Mouse (Mus musculus): Measurements from ENCODE around the gene Noxa1.

- no peak for TF ChIP-seq CTCF (IDR thresholded peaks at IDR 0.05; ENCODE audit: control insufficient read depth, insufficient read depth, insufficient read length)
- no peak for TF ChIP-seq MYOG (IDR thresholded peaks at IDR 0.05; ENCODE audit: control insufficient read depth, extremely low read depth, insufficient read length)
- no peak for TF ChIP-seq USF1 (IDR thresholded peaks at IDR 0.05; ENCODE audit: low read depth)
- TF ChIP-seq MYOD1 (IDR thresholded peaks at IDR 0.05; ENCODE audit: control insufficient read depth, insufficient read length, low read depth), result no peak
- no peak for TF ChIP-seq MAX (IDR thresholded peaks at IDR 0.05)
- TF ChIP-seq CEBPB (IDR thresholded peaks at IDR 0.05; ENCODE audit: low read depth), result no peak
- no peak for TF ChIP-seq FOSL1 (IDR thresholded peaks at IDR 0.05; ENCODE audit: insufficient read depth, low read length, poor library complexity, severe bottlenecking)
These were observed 27.7 kb upstream of the Noxa1 start for GRCm38 (mm10) chr2:25122666-25123065.

Measured in C2C12 (cell line).